Mouse (Mus musculus) C2C12 (cell line): ENCODE results near the gene Lpp.

Experiments used
- CEBPB ChIP-seq: IDR thresholded peaks from one replicate; pipeline ENCODE4 v1.6.1; 2011; ENCODE audit warnings: low read depth, mild to moderate bottlenecking, control low read depth, moderate library complexity
- CTCF ChIP-seq: IDR thresholded peaks from one replicate; pipeline ENCODE4 v1.5.1; 2011; ENCODE audit not compliant: control insufficient read depth, insufficient read depth, insufficient read length
- MAX ChIP-seq: IDR thresholded peaks from one replicate; pipeline ENCODE4 v1.6.1; 2011; ENCODE audit warnings: mild to moderate bottlenecking, control low read depth
- MYOD1 ChIP-seq: IDR thresholded peaks from one replicate; pipeline ENCODE4 v1.6.1; 2011; ENCODE audit warnings: low read depth; ENCODE audit not compliant: control insufficient read depth, insufficient read length
- USF1 ChIP-seq: IDR thresholded peaks from one replicate; pipeline ENCODE4 v1.6.1; 2011; ENCODE audit warnings: low read depth, mild to moderate bottlenecking, control low read depth, moderate library complexity

DNA sequence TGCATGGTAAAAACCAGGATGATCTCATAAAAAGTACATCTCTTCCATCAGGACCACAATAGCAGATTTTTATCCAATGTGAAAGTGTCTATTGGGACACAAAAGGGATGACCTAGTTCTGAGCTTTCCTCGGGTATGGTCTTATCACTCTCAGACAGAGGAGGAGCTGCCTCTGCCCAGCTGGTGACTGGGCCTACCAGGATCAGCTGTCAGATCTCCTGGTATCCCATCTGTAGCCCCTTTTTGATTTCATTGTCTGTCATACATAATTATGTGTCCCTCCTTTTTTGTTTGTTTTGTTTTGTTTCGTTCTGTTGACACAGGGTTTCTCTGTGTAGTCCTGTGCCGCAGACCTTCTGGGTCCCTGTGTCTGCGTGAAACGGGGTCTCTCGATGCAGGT is 644.1 kb downstream of the Lpp start:
- TF ChIP-seq CTCF (no peak), USF1 (no peak), MAX (no peak), CEBPB (no peak), MYOD1 (no peak)
